Mouse (Mus musculus): ENCODE results near the gene Hoxd3. TPM values are rescaled to one million over a fixed set of nuclear protein-coding genes. Genes with fewer than 3 reads are reported as not detected.

Gene Hoxd3
- polyA plus RNA-seq, 1 experiment: 0.54 TPM

DNA sequence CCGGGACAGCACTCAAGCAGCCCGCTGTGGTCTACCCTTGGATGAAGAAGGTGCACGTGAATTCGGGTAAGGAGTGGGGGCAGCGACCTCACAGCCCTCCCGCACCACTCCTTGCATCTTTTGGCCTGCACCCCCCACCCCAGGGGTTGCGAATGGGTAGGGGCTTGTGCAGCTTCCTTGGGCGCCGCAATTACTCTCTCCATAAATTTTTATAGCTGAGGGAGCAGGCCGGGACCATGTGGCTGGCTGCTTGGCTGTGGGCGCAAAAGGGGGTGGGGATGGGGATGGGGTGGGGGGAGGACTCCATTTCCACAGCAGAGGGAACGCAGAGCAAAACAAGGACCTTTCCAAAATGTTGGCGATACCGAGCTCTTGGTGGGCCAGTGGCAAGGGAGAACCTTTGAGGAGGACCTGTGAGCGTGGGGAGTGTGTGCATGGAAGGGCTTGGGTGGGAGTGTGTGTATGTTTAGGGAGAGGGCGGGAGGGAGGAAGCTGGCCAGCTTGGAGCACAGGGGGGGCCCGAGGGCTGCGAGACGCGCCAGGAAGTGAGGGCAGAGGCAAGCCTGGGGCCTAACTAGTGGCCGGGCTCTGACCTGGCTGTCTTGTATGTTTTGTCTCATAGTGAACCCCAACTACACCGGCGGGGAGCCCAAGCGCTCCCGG is 16.0 kb downstream of the Hoxd3 start:
- 28% methylated on average over 25 of the region's 25 CpGs for WGBS
- Histone ChIP-seq H3K4me1 (replicated peaks; ENCODE audit: control insufficient read depth, insufficient read depth, low read length) (no peaks in the 10 kb centered on the region), H3K4me3 (ENCODE audit: control insufficient read depth, insufficient read depth, low read length) (no peak overlapping the region), H3K27ac (ENCODE audit: control insufficient read depth, insufficient read depth, low read length) (no peak overlapping the region), H3K36me3 (ENCODE audit: control insufficient read depth, insufficient read depth, low read length) (no peaks in the 10 kb centered on the region), H3K27me3 (ENCODE audit: control insufficient read depth, insufficient read depth, low read length) (peaks cover 5% of the 10 kb centered on the region; the same call in 1 of the 2 replicates)
- TF ChIP-seq CTCF (IDR thresholded peaks at IDR 0.05; ENCODE audit: borderline replicate concordance, control insufficient read depth, extremely low read depth, insufficient read depth, low read length, poor library complexity) (no peak), POLR2A (IDR thresholded peaks at IDR 0.05; ENCODE audit: control insufficient read depth, extremely low read depth, insufficient read depth, low read length, poor library complexity) (no peak)
- no peak for DNase-seq

DNA sequence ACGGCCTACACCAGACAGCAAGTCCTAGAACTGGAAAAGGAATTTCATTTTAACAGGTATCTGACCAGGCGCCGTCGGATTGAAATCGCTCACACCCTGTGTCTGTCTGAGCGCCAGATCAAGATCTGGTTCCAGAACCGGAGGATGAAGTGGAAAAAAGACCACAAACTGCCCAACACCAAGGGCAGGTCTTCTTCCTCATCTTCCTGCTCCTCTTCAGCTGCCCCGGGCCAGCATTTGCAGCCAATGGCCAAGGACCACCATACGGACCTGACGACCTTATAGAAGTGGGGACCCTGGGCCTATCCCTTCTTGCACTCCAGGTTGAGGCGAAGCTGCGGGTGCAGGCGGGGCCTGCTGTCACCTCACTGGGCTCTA is 16.6 kb downstream of the Hoxd3 start:
- Histone ChIP-seq H3K4me1 (replicated peaks; ENCODE audit: control insufficient read depth, insufficient read depth, low read length) (no peaks in the 10 kb centered on the region), H3K27me3 (ENCODE audit: control insufficient read depth, insufficient read depth, low read length) (peaks cover 7% of the 10 kb centered on the region; the same call in 1 of the 2 replicates), H3K4me3 (ENCODE audit: control insufficient read depth, insufficient read depth, low read length) (no peak overlapping the region), H3K36me3 (ENCODE audit: control insufficient read depth, insufficient read depth, low read length) (no peaks in the 10 kb centered on the region), H3K27ac (ENCODE audit: control insufficient read depth, insufficient read depth, low read length) (no peak overlapping the region)
- no peak for DNase-seq
- 84% methylated on average over 13 of the region's 13 CpGs for WGBS
- TF ChIP-seq CTCF (IDR thresholded peaks at IDR 0.05; ENCODE audit: borderline replicate concordance, control insufficient read depth, extremely low read depth, insufficient read depth, low read length, poor library complexity) (no peak), POLR2A (IDR thresholded peaks at IDR 0.05; ENCODE audit: control insufficient read depth, extremely low read depth, insufficient read depth, low read length, poor library complexity) (no peak)

DNA sequence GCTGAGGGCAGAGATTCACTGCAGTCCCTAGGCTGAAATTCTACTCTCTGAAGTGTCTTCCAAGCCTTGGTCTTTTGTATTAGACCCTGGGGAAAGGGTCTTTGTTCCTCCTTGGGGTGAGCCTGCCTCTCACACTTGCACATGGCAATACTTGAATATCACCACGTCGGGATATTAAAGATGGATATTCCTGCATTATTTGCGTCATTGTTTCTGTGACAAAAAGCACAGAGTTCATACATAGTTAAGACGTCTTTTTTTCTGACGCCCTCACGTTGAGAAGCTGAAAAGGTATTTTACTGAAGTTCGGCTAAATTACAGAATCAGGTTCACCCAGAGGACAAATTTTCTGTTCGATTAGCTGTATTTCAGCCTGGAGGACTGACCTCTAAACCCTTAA is 18.6 kb downstream of the Hoxd3 start:
- no peaks in the 10 kb centered on the region for H3K36me3 ChIP-seq (ENCODE audit: control insufficient read depth, insufficient read depth, low read length)
- H3K27ac ChIP-seq (ENCODE audit: control insufficient read depth, insufficient read depth, low read length): no peak overlapping the region
- DNase-seq: no peak
- no peak for TF ChIP-seq POLR2A (IDR thresholded peaks at IDR 0.05; ENCODE audit: control insufficient read depth, extremely low read depth, insufficient read depth, low read length, poor library complexity)
- no peak for TF ChIP-seq CTCF (IDR thresholded peaks at IDR 0.05; ENCODE audit: borderline replicate concordance, control insufficient read depth, extremely low read depth, insufficient read depth, low read length, poor library complexity)
- H3K4me1 ChIP-seq (replicated peaks; ENCODE audit: control insufficient read depth, insufficient read depth, low read length): no peaks in the 10 kb centered on the region
- WGBS: 73% methylated on average over 8 of the region's 8 CpGs
- peaks cover 6% of the 10 kb centered on the region for H3K27me3 ChIP-seq (ENCODE audit: control insufficient read depth, insufficient read depth, low read length)
- H3K4me3 ChIP-seq (ENCODE audit: control insufficient read depth, insufficient read depth, low read length): no peak overlapping the region

- no peak for DNase-seq
- Histone ChIP-seq H3K36me3 (ENCODE audit: control insufficient read depth, insufficient read depth, low read length) (no peaks in the 10 kb centered on the region), H3K27ac (ENCODE audit: control insufficient read depth, insufficient read depth, low read length) (no peak overlapping the region), H3K4me1 (replicated peaks; ENCODE audit: control insufficient read depth, insufficient read depth, low read length) (no peaks in the 10 kb centered on the region), H3K4me3 (ENCODE audit: control insufficient read depth, insufficient read depth, low read length) (no peak overlapping the region), H3K27me3 (ENCODE audit: control insufficient read depth, insufficient read depth, low read length) (peaks cover 9% of the 10 kb centered on the region)
- no peak for TF ChIP-seq CTCF (IDR thresholded peaks at IDR 0.05; ENCODE audit: borderline replicate concordance, control insufficient read depth, extremely low read depth, insufficient read depth, low read length, poor library complexity)
- no peak for TF ChIP-seq POLR2A (IDR thresholded peaks at IDR 0.05; ENCODE audit: control insufficient read depth, extremely low read depth, insufficient read depth, low read length, poor library complexity)
Measured at GRCm38 (mm10) chr2:74731055-74731454, 19.3 kb downstream of the Hoxd3 start.

- 38% methylated on average over 9 of the region's 9 CpGs for WGBS
- H3K4me3 ChIP-seq (ENCODE audit: control insufficient read depth, insufficient read depth, low read length): no peak overlapping the region
- no peaks in the 10 kb centered on the region for H3K4me1 ChIP-seq (replicated peaks; ENCODE audit: control insufficient read depth, insufficient read depth, low read length)
- H3K36me3 ChIP-seq (ENCODE audit: control insufficient read depth, insufficient read depth, low read length): no peaks in the 10 kb centered on the region
- H3K27me3 ChIP-seq (ENCODE audit: control insufficient read depth, insufficient read depth, low read length): peaks cover 9% of the 10 kb centered on the region
- TF ChIP-seq CTCF (IDR thresholded peaks at IDR 0.05; ENCODE audit: borderline replicate concordance, control insufficient read depth, extremely low read depth, insufficient read depth, low read length, poor library complexity) (no peak), POLR2A (IDR thresholded peaks at IDR 0.05; ENCODE audit: control insufficient read depth, extremely low read depth, insufficient read depth, low read length, poor library complexity) (no peak)
- H3K27ac ChIP-seq (ENCODE audit: control insufficient read depth, insufficient read depth, low read length): no peak overlapping the region
- DNase-seq: no peak
Measured at GRCm38 (mm10) chr2:74731799-74732512, 20.2 kb downstream of the Hoxd3 start.

DNA sequence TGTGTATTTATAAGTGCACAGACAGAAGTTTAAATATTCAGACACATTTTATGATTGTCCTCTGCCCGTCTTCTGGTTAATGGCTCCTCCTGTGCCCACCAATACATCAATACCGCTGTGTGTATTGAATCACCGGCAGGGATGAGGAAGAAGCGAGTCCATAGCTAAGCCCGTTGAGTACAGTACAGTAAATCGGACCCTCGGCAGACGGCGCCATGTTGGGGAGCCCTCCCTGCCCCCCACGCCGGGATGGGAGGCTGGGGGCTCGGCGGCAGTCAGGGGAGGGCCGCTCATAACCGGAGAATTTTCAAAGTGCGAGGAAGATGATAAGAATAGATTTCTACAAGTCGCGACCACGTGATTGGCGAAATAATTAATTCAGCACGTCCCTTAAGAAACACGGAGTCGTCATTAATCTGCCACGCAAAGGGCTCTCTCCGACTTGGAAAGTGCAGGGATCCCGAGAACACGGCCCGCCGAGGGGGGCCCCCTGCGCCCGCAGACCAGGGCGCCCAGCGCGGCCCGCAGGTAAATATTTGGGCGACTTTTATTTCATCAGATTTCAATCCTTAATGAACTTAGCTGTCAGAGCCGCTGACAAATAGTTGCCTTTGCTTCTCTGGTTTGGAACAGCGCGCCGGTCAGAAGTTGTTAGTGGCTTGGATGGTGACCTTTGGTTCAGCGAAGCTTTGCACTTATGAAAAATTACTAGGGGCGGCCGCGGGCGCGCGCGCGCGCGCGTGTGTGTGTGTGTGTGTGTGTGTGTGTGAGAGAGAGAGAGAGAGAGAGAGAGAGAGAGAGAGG is 21.0 kb downstream of the Hoxd3 start:
- no peak overlapping the region for H3K27ac ChIP-seq (ENCODE audit: control insufficient read depth, insufficient read depth, low read length)
- H3K27me3 ChIP-seq (ENCODE audit: control insufficient read depth, insufficient read depth, low read length): peaks cover 12% of the 10 kb centered on the region
- TF ChIP-seq POLR2A (IDR thresholded peaks at IDR 0.05; ENCODE audit: control insufficient read depth, extremely low read depth, insufficient read depth, low read length, poor library complexity) (no peak), CTCF (IDR thresholded peaks at IDR 0.05; ENCODE audit: borderline replicate concordance, control insufficient read depth, extremely low read depth, insufficient read depth, low read length, poor library complexity) (no peak)
- no peak for DNase-seq
- no peaks in the 10 kb centered on the region for H3K4me1 ChIP-seq (replicated peaks; ENCODE audit: control insufficient read depth, insufficient read depth, low read length)
- H3K36me3 ChIP-seq (ENCODE audit: control insufficient read depth, insufficient read depth, low read length): no peaks in the 10 kb centered on the region
- no peak overlapping the region for H3K4me3 ChIP-seq (ENCODE audit: control insufficient read depth, insufficient read depth, low read length)
- WGBS: 9% methylated on average over 52 of the region's 52 CpGs
